Mouse (Mus musculus): ENCODE measurements around the gene Syk. TPM values are rescaled to one million over a fixed set of nuclear protein-coding genes. Genes with fewer than 3 reads are reported as not detected.
A peak's percentile ranks its signal among the peaks of the same experiment; 100 is the strongest.

Syk gene
- polyA plus RNA-seq, 1 experiment: 2.7 TPM

DNA sequence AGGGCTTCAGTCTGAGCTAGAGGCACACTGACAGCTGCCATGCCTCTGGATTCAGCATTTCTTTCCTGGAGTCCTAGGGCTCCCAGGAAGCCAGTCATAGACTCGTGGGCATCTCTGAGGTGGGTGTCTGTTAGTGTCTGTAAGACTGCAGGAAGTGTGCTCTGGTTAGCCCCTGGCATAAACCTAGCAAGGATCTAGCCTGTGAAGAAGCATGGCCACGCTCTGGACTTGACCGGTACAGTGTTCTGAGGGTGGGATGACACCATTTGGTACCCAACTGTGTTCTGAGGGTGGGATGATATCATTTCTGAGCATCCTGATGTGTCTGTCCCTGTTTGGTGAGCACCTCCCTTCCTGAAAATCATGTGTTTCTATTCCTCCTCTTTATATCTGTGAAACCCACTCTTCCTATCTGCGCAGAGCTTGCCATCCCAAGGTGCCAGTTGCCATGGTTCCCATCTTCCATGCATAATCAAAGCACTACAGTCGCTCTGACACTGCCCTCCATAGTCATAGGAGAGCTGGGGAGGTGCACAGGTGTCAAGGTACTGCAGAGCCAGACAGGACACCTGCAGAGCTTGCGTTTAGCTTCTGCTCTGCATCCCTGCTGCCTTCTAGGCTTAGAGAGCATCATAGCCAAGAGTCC, 20.9 kb downstream of the Syk start:
- H3K4me3 ChIP-seq (ENCODE audit: insufficient read depth, low read depth, low read length): no peak overlapping the region
- no peak overlapping the region for H3K27ac ChIP-seq (replicated peaks; ENCODE audit: low read depth, low read length)
- H3K4me1 ChIP-seq (ENCODE audit: control insufficient read depth, insufficient read depth, insufficient read length, low read length): no peaks in the 10 kb centered on the region

DNA sequence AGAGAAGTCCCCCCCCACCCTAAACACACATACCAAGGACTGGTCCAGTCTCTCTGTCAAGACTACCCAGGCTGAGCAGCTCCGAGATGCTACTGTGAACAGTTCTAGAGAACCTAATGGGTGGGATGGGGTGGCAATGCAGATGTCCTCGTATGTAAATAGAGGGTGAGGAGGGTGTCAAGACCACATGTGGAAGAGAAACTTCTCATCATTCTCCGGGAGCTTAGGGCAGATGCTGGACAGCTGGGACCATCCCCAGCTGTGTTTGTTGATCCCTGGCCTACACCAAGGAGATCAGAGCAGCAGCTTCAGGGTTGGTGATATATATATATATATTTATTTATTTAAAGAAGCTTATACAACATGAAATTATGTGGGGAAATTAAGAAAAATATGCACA, 22.0 kb downstream of the Syk start:
- Histone ChIP-seq H3K4me3 (ENCODE audit: insufficient read depth, low read depth, low read length) (no peak overlapping the region), H3K4me1 (ENCODE audit: control insufficient read depth, insufficient read depth, insufficient read length, low read length) (no peaks in the 10 kb centered on the region), H3K27ac (replicated peaks; ENCODE audit: low read depth, low read length) (no peak overlapping the region)

DNA sequence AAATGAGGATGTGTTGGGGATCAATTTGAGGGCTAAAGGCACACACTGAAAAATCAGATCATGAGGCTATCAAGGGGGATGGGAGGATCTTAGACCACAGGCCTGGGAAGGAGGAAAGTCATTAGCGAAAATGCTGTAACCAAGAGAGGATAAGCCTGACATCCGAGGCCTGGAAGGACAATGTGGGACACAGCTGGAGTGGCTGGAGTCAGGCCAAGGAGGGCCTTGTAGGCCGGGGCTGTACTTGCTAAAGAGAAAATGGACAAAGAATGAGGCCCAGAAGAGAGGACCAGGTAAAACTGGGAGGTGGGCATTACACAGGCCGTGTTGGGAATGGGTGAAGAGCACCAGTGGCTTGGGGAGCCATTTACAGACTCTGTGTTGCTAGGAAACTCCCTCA, 22.9 kb downstream of the Syk start:
- no peaks in the 10 kb centered on the region for H3K4me1 ChIP-seq (ENCODE audit: control insufficient read depth, insufficient read depth, insufficient read length, low read length)
- H3K4me3 ChIP-seq (ENCODE audit: insufficient read depth, low read depth, low read length): no peak overlapping the region
- no peak overlapping the region for H3K27ac ChIP-seq (replicated peaks; ENCODE audit: low read depth, low read length)

DNA sequence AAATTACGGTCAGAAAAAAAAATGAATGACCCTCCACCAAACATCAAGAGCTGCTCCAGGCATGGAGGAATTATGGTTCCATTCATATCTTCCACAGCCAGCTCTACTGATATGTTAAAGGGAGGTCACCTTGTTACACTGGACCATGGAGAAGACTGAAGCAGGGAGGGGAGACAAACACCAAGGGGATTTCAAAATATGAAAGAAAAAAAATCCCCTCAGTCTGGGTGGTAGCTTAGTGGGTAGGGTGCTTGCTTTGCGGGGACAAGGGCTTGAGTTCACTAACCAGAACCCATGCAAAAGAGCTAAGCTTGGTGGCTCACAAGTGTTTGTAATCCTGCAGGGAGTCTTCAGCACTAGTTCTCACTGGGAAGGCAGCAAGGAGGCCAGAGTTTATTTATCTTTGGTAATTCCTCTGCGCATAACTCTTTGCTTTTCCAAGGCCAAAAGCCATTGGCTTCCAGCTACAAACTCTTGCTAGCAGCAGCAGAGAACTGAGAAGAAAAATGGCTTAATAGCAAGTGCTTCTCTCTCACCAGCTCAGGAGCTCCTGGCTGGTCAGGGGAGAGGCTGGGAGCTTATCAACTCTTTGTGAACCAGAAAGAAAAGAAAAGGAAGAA, 23.8 kb downstream of the Syk start:
- Histone ChIP-seq H3K4me1 (ENCODE audit: control insufficient read depth, insufficient read depth, insufficient read length, low read length) (no peaks in the 10 kb centered on the region), H3K27ac (replicated peaks; ENCODE audit: low read depth, low read length) (no peak overlapping the region), H3K4me3 (ENCODE audit: insufficient read depth, low read depth, low read length) (no peak overlapping the region)

DNA sequence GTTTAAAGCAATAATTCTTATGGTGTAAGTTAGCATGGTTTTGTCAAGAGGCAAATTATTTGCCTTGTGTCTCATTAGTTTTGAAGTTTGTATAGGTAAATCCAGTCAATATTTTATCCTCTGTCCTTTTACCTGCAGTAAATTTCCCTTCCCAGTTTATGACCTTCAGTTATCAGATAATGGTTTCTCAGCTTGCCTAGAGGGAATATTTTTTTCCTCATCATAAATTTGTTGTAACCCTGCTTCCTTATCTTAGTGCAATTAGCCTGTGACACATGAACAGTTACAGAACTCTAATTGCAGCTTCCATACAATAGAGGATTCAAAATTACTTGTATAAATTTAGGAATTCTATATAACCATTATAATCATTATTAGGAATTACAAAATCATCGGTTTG, 25.0 kb downstream of the Syk start:
- Histone ChIP-seq H3K4me1 (ENCODE audit: control insufficient read depth, insufficient read depth, insufficient read length, low read length) (no peaks in the 10 kb centered on the region), H3K27ac (replicated peaks; ENCODE audit: low read depth, low read length) (no peak overlapping the region), H3K4me3 (ENCODE audit: insufficient read depth, low read depth, low read length) (no peak overlapping the region)

DNA sequence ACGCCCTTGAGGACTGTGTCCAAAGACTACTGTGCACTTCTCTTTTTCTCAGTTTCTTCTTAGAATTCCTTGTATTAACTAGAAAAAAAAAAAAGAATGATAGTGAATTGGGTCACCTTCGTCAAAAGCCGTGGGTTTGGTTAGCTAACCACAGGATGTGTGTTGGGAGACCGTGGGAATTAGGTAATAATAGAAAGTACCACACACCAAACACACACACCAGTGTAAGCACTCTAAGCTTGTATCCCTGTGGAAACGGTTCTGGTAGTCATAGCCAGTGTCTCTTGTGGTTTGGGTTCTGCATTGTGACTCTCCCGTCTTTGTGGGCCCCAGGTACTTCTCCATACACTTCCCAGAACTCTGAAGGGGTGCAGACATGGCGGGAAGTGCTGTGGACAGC, 27.5 kb downstream of the Syk start:
- no peak overlapping the region for H3K4me3 ChIP-seq (ENCODE audit: insufficient read depth, low read depth, low read length)
- H3K27ac ChIP-seq (replicated peaks; ENCODE audit: low read depth, low read length): no peak overlapping the region
- no peaks in the 10 kb centered on the region for H3K4me1 ChIP-seq (ENCODE audit: control insufficient read depth, insufficient read depth, insufficient read length, low read length)

DNA sequence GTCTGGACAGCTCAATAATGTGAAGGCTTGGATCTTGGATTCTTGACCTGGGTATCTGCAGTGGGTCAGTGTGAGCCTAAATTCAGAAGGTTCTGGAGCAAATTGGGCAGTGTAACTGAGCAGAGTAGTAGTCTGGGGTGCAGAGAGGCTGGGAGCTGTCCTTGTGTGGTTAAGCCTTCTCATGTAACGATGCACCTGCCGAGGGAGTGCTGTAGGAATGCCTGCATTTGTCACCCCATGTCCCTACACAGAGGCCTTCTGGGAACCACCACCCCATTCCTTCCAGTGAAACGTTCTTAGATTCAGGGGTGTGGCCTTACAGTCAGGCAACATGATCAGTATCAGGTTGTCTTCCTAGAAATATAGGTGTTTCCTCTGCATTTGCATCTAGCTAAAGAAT, 30.3 kb downstream of the Syk start:
- Histone ChIP-seq H3K4me1 (ENCODE audit: control insufficient read depth, insufficient read depth, insufficient read length, low read length) (no peaks in the 10 kb centered on the region), H3K27ac (replicated peaks; ENCODE audit: low read depth, low read length) (no peak overlapping the region), H3K4me3 (ENCODE audit: insufficient read depth, low read depth, low read length) (no peak overlapping the region)

DNA sequence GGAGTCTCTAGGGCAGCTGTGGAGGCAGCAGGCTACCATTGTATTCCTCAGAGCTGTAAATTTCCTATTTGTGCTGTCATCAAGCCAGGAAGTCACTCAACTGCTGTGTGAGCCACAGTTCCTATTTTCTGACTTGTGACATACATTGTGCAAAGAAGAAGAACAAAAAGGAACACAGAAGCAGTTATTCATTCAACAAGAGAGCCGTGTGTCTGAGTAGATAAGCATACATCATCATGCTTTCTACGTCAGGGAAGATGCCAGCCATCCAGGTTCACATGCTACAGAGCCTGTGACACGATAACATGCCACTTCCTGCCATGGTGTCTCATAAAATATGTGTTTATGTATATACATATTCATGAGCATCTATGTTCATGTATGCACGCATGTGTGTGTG, 32.1 kb downstream of the Syk start:
- Histone ChIP-seq H3K4me1 (ENCODE audit: control insufficient read depth, insufficient read depth, insufficient read length, low read length) (no peaks in the 10 kb centered on the region), H3K4me3 (ENCODE audit: insufficient read depth, low read depth, low read length) (no peak overlapping the region), H3K27ac (replicated peaks; ENCODE audit: low read depth, low read length) (peak overlapping the region; percentile 32; the same call in 1 of the 2 replicates)

DNA sequence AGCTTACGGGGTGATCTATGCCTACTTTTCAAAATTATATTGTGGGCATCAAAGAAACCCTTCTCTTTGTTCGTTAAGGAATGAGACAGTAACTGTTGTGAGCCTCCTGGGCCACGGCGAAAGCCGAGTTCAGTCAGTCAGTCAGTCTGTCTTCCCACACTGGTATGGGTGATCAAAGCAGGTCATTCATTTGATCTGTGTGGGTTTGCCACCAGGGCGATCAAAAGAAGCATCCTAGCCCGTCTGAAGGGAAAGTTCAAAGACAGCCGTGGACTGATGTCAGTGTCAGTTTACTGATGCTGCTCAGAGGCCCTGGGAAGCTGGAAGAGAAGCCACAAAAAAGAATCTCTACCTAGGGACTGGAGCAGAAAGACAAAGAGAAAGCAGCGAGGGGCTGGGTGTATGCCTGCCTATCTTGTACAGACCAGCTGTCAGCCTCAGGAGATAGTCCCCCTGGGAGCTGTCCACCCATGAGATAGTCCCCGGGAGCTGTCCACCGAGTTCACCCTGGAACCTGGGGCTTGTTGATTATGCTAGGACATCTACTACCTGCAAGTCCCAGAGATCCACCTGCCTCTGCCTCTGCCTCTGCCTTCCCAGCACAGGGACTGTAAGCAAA, 34.2 kb downstream of the Syk start:
- Histone ChIP-seq H3K4me1 (ENCODE audit: control insufficient read depth, insufficient read depth, insufficient read length, low read length) (no peaks in the 10 kb centered on the region), H3K27ac (replicated peaks; ENCODE audit: low read depth, low read length) (no peak overlapping the region), H3K4me3 (ENCODE audit: insufficient read depth, low read depth, low read length) (no peak overlapping the region)

DNA sequence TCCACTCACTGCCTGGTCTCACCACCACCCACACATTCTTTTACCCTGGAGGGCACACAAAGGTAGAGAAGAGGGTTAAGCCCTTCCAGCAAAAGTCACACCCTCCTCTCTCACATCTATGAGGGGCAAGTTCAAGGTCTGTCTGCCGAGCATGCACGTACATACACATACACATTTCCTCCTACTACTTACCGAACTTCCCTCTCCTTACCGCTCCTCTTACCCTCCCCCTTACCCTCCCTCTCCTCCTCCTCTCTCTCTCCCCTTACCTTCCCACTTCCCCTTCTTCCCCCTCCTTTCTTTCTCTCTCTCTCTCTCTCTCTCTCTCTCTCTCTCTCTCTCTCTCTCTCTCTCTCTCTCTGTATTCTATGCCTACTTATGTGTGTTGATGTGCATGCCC, 35.6 kb downstream of the Syk start:
- H3K4me1 ChIP-seq (ENCODE audit: control insufficient read depth, insufficient read depth, insufficient read length, low read length): no peaks in the 10 kb centered on the region
- no peak overlapping the region for H3K4me3 ChIP-seq (ENCODE audit: insufficient read depth, low read depth, low read length)
- H3K27ac ChIP-seq (replicated peaks; ENCODE audit: low read depth, low read length): no peak overlapping the region

DNA sequence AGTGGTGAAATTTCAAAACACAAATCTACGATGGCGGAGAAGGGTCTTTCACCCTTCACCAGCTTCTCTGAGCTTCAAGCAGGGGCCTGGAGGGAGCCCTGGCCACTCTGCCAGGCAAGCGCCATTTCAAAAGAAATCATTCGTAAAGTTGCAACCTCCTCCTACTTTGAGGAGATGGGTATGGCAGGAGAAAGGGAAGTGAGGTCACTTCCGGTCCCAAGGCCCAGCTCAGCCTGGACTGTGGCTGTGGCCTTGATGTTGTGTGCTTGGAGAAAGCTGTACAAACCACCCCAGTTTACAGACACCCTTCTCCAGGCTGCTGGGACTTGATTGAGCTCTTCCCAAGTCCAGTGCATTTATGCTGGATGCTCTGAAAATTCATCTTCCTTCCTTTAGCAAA, 36.5 kb downstream of the Syk start:
- H3K4me1 ChIP-seq (ENCODE audit: control insufficient read depth, insufficient read depth, insufficient read length, low read length): no peaks in the 10 kb centered on the region
- no peak overlapping the region for H3K27ac ChIP-seq (replicated peaks; ENCODE audit: low read depth, low read length)
- no peak overlapping the region for H3K4me3 ChIP-seq (ENCODE audit: insufficient read depth, low read depth, low read length)

DNA sequence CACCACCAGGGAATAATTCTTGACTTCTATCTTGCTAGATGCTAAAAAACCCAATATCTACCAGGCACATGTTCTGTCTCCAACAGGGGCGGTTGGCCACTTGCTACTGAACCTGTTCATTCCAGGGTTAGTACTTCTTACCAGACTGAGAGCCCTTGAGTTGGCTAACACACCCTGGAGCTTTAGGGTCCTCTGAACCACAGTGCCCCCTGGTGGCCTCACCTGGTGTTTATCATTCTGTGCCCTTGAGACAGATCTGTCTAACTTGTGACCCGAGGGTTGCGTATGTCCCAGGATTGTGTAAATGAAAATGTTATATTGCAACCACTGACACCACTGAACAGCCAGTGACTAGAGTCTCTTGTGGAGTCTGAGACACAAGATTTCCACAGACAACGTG, 41.1 kb downstream of the Syk start:
- H3K4me1 ChIP-seq (ENCODE audit: control insufficient read depth, insufficient read depth, insufficient read length, low read length): no peaks in the 10 kb centered on the region
- H3K4me3 ChIP-seq (ENCODE audit: insufficient read depth, low read depth, low read length): no peak overlapping the region
- no peak overlapping the region for H3K27ac ChIP-seq (replicated peaks; ENCODE audit: low read depth, low read length)

DNA sequence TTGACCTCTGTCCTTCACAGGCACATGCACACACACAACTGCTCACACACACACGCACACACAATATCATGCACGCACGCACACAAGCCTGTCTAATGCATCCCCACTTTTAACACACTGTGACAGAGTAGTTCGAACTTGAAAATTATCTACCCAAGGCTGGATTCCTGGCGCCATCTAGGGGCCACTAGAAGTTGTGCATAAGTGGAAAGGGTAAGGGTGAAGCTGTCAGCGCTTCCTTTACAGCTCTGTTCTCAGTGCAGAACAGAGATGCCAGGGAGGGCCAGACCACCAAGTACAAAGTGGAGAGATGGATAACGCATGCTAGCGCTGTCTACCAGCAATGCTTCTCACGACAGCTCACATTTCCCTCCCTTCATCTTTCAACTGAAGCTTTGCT, 45.6 kb downstream of the Syk start:
- Histone ChIP-seq H3K4me3 (ENCODE audit: insufficient read depth, low read depth, low read length) (no peak overlapping the region), H3K27ac (replicated peaks; ENCODE audit: low read depth, low read length) (no peak overlapping the region), H3K4me1 (ENCODE audit: control insufficient read depth, insufficient read depth, insufficient read length, low read length) (no peaks in the 10 kb centered on the region)

DNA sequence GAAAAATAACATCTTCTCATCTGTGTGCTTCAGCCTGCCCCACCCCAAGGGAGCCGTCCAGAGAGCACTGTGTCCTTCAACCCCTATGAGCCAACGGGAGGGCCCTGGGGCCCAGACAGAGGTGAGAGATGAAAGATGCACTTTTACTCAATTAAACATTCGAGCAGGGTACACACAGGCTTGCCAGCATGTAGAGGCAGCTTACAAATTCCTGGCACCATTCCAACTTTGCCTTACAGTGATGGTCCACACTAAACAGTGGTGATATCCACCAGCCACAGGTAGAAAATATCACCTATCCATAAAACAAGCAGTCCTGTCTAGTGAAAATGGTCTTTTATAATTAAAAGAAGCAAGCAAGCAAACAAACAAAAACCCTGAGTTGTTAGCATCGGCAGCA, 48.7 kb downstream of the Syk start:
- Histone ChIP-seq H3K27ac (replicated peaks; ENCODE audit: low read depth, low read length) (no peak overlapping the region), H3K4me3 (ENCODE audit: insufficient read depth, low read depth, low read length) (no peak overlapping the region), H3K4me1 (ENCODE audit: control insufficient read depth, insufficient read depth, insufficient read length, low read length) (no peaks in the 10 kb centered on the region)

DNA sequence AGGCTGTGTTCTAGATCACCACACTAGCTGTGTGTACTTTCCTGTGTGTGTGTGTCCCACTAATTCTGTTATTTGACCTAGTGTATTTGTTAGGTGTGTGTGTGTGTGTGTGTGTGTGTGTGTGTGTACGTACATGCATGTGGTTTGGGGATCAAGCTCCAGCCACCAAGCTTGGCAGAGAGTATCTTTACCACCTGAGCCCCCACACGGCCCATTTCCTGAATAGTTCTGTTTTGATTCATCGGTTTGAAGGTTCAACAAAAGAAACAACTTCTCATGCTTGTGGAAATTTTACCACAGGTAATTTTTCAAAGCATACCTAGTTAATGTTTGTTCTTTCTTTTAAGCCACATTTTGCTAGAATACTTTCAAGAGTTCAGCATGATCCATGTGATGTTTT, 52.5 kb downstream of the Syk start:
- no peaks in the 10 kb centered on the region for H3K4me1 ChIP-seq (ENCODE audit: control insufficient read depth, insufficient read depth, insufficient read length, low read length)

DNA sequence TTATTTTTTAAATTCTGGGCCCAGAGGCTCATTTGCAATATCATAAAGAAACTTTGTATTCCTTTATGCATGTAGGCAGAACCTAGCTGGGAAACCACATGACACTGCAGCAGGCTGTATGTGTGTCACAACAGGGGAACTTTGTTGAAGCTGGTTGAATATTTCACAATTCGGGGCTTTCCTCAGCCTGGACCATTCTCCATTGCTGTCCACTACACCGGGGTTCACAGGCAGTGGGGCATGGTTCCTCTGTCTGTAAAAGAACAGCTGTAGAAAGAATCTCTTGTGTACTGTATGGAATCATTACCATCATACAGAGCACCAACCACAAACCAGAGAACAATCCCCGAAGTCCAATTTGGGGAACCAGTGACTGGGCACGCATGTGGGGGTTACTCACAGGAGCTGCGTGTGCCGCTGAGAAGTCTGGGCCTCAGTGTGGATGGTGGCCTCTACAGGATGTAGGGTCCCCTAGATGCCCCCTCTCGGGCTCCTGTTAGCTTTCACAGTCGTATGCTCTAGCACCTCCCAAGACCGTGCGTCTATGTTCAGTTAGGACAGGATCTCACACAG, 53.3 kb downstream of the Syk start:
- H3K27ac ChIP-seq (replicated peaks; ENCODE audit: low read depth, low read length): no peak overlapping the region
- no peak overlapping the region for H3K4me3 ChIP-seq (ENCODE audit: insufficient read depth, low read depth, low read length)
- H3K4me1 ChIP-seq (ENCODE audit: control insufficient read depth, insufficient read depth, insufficient read length, low read length): no peaks in the 10 kb centered on the region

More for the DNA sequence above, 52.5 kb downstream of the Syk start:
- no peak overlapping the region for H3K27ac ChIP-seq (replicated peaks; ENCODE audit: low read depth, low read length)
- no peak overlapping the region for H3K4me3 ChIP-seq (ENCODE audit: insufficient read depth, low read depth, low read length)

All from brown adipose tissue, adult 24 weeks (tissue).